Mouse (Mus musculus): ENCODE data around the gene Nlgn1.
A peak's percentile ranks its signal among the peaks of the same experiment; 100 is the strongest.

Nlgn1 gene

GRCm38 (mm10) chr3:26050769-26051168 is 281.5 kb downstream of the Nlgn1 start:
- DNase-seq (ENCODE audit: low spot score), result no peak

- DNase-seq (ENCODE audit: low spot score), result no peak
Measured at GRCm38 (mm10) chr3:26042966-26043365, 289.3 kb downstream of the Nlgn1 start.

GRCm38 (mm10) chr3:26039696-26040095 is 292.6 kb downstream of the Nlgn1 start:
- no peak for DNase-seq (ENCODE audit: low spot score)

GRCm38 (mm10) chr3:26026025-26026424 is 306.2 kb downstream of the Nlgn1 start:
- no peak for DNase-seq (ENCODE audit: low spot score)

GRCm38 (mm10) chr3:26023217-26023616 is 309.0 kb downstream of the Nlgn1 start:
- DNase-seq (ENCODE audit: low spot score), result no peak

- DNase-seq (ENCODE audit: low spot score), result no peak
Measured at GRCm38 (mm10) chr3:26021632-26022184, 310.6 kb downstream of the Nlgn1 start.

GRCm38 (mm10) chr3:26011310-26012078 is 320.8 kb downstream of the Nlgn1 start:
- DNase-seq (ENCODE audit: low spot score), result no peak

- no peak for DNase-seq (ENCODE audit: low spot score)
Measured at GRCm38 (mm10) chr3:26002863-26003608, 329.2 kb downstream of the Nlgn1 start.

GRCm38 (mm10) chr3:26002367-26002766 is 329.9 kb downstream of the Nlgn1 start:
- no peak for DNase-seq (ENCODE audit: low spot score)

- DNase-seq (ENCODE audit: low spot score), result no peak
Measured at GRCm38 (mm10) chr3:25967546-25967945, 364.7 kb downstream of the Nlgn1 start.

GRCm38 (mm10) chr3:25964237-25964636 is 368.0 kb downstream of the Nlgn1 start:
- DNase-seq (ENCODE audit: low spot score), result no peak

GRCm38 (mm10) chr3:25963568-25963967 is 368.7 kb downstream of the Nlgn1 start:
- DNase-seq (ENCODE audit: low spot score), result no peak

GRCm38 (mm10) chr3:25916535-25916934 is 415.7 kb downstream of the Nlgn1 start:
- DNase-seq (ENCODE audit: low spot score), result no peak

- DNase-seq (ENCODE audit: low spot score), result no peak
Measured at GRCm38 (mm10) chr3:25914365-25915065, 417.7 kb downstream of the Nlgn1 start.

- DNase-seq (ENCODE audit: low spot score), result peak; percentile 65
Measured at GRCm38 (mm10) chr3:25903140-25903809, 429.0 kb downstream of the Nlgn1 start.

GRCm38 (mm10) chr3:25897456-25897855 is 434.8 kb downstream of the Nlgn1 start:
- no peak for DNase-seq (ENCODE audit: low spot score)

GRCm38 (mm10) chr3:25884797-25885196 is 447.5 kb downstream of the Nlgn1 start:
- DNase-seq (ENCODE audit: low spot score), result no peak

GRCm38 (mm10) chr3:25869161-25869560 is 463.1 kb downstream of the Nlgn1 start:
- no peak for DNase-seq (ENCODE audit: low spot score)

- no peak for DNase-seq (ENCODE audit: low spot score)
Measured at GRCm38 (mm10) chr3:25858384-25858783, 473.9 kb downstream of the Nlgn1 start.

GRCm38 (mm10) chr3:25844686-25845462 is 487.4 kb downstream of the Nlgn1 start:
- DNase-seq (ENCODE audit: low spot score), result no peak

GRCm38 (mm10) chr3:25830237-25830636 is 502.0 kb downstream of the Nlgn1 start:
- no peak for DNase-seq (ENCODE audit: low spot score)

Measured in layer of hippocampus, adult 9-10 months (tissue).